Mouse (Mus musculus) ES-E14 (cell line): Measurements from ENCODE around the gene Slc2a9. TPM values are rescaled to one million over a fixed set of nuclear protein-coding genes. Genes with fewer than 3 reads are reported as not detected.
A peak's percentile ranks its signal among the peaks of the same experiment; 100 is the strongest.

Source experiments
- DNase-seq: peaks from one replicate; pipeline ENCODE4 v3.0.0-alpha.2; 2013; ENCODE audit warnings: low read depth, low spot score
- H3K27ac ChIP-seq: 2 replicates; pipeline ENCODE4 v1.5.1; 2012; ENCODE audit warnings: low read depth, mild to moderate bottlenecking, low read length, moderate library complexity, mixed read lengths; ENCODE audit not compliant: poor library complexity, insufficient read depth, severe bottlenecking
- H3K36me3 ChIP-seq: 2 replicates; pipeline ENCODE4 v1.6.1; 2012; ENCODE audit warnings: mild to moderate bottlenecking, low read length, moderate library complexity, mixed read lengths; ENCODE audit not compliant: control insufficient read depth, poor library complexity, insufficient read depth, severe bottlenecking
- H3K4me1 ChIP-seq, 2 experiments: fragments of 150-350 bp in 1 of 2; sonication (generic) in 1 of 2; 2 replicates each; pipeline ENCODE4 v1.6.1; 2012; ENCODE audit warnings: low read length in 2 of 2, mild to moderate bottlenecking in 1 of 2, mixed read lengths in 1 of 2; ENCODE audit not compliant: control insufficient read depth in 2 of 2, insufficient read depth in 2 of 2, poor library complexity in 1 of 2
- H3K4me3 ChIP-seq, 2 experiments: fragments of 150-350 bp in 1 of 2; sonication (generic) in 1 of 2; 2 replicates each; pipeline ENCODE4 v1.5.1; 2012; ENCODE audit warnings: low read length in 2 of 2, low read depth in 1 of 2, mild to moderate bottlenecking in 1 of 2, mixed read lengths in 1 of 2; ENCODE audit not compliant: insufficient read depth in 1 of 2, poor library complexity in 1 of 2, severe bottlenecking in 1 of 2
- H3K9ac ChIP-seq: 2 replicates; pipeline ENCODE4 v1.6.1; 2012; ENCODE audit warnings: low read depth, mild to moderate bottlenecking, low read length, mixed read lengths; ENCODE audit not compliant: poor library complexity, insufficient read depth, severe bottlenecking
- H3K9me3 ChIP-seq: fragments of 150-350 bp; sonication (generic); 2 replicates; pipeline ENCODE4 v1.6.1; 2012; ENCODE audit warnings: low read depth, mild to moderate bottlenecking, low read length; ENCODE audit not compliant: control insufficient read depth, insufficient read depth
- CHD2 ChIP-seq: IDR thresholded peaks from 2 replicates; pipeline ENCODE4 v1.6.1; 2014; ENCODE audit warnings: mild to moderate bottlenecking, low read depth, low read length, inconsistent platforms
- HCFC1 ChIP-seq: IDR thresholded peaks from 2 replicates; pipeline ENCODE4 v1.6.1; 2012; ENCODE audit warnings: low read length, inconsistent platforms, borderline replicate concordance; ENCODE audit not compliant: insufficient read depth
- MAFK ChIP-seq: IDR thresholded peaks from 2 replicates; pipeline ENCODE4 v1.6.1; 2014; ENCODE audit warnings: mild to moderate bottlenecking, low read depth, low read length, inconsistent platforms; ENCODE audit not compliant: insufficient read depth
- ZC3H11A ChIP-seq: IDR thresholded peaks from 2 replicates; pipeline ENCODE4 v1.6.1; 2012; ENCODE audit warnings: low read depth, mild to moderate bottlenecking, inconsistent platforms, low read length, borderline replicate concordance
- ZNF384 ChIP-seq: IDR thresholded peaks from 2 replicates; pipeline ENCODE4 v1.6.1; 2012; ENCODE audit warnings: low read depth, low read length, inconsistent platforms
- in situ Hi-C, 2 experiments: fragments of 600-800 bp; cut with MboI; formaldehyde crosslinking; loops; one replicate each; pipeline ENCODE4 v1.15.1; 2025; ENCODE audit warnings: low sequenced_read_pairs in 2 of 2, inconsistent platforms in 1 of 2; ENCODE audit not compliant: unreplicated experiment in 2 of 2
- total RNA-seq: library from RNA; depleted of rRNA; stranded (reverse); fragments of 300-350 nt; gene quantifications from 2 replicates; pipeline ENCODE4 v1.2.3, GENCODE M21; 2012; rRNA removed

Slc2a9 gene
- total RNA-seq, 1 experiment, result 0.71 TPM

GRCm38 (mm10) chr5:38307255-38308101 is 195.5 kb downstream of the Slc2a9 start:
- H3K4me1 ChIP-seq, result peaks cover 0 to 2% of the 10 kb centered on the region in 2 experiments; a peak in 1 of 4 replicates
- no peak overlapping the region for H3K27ac ChIP-seq
- H3K9ac ChIP-seq, result peak overlapping the region; percentile 46
- TF ChIP-seq ZC3H11A (peak; percentile 90), HCFC1 (no peak), MAFK (no peak), CHD2 (no peak)
- peak overlapping the region; percentile 48 to 72 for H3K4me3 ChIP-seq
- peak; percentile 84 for DNase-seq
- no peaks in the 10 kb centered on the region for H3K9me3 ChIP-seq
- no peaks in the 10 kb centered on the region for H3K36me3 ChIP-seq
- in situ Hi-C loops, result loop anchor here (10.0 to 25.0 kb wide), 3 partner anchors 207 to 455 kb away; no protein-coding TSS in a partner anchor

- H3K4me1 ChIP-seq, result peaks cover 2% of the 10 kb centered on the region in 2 experiments; a peak in 1 of 4 replicates
- H3K4me3 ChIP-seq, result no peak overlapping the region
- no peaks in the 10 kb centered on the region for H3K36me3 ChIP-seq
- DNase-seq, result no peak
- in situ Hi-C loops, result loop anchor here (10.0 to 25.0 kb wide), 3 partner anchors 210 to 457 kb away; no protein-coding TSS in a partner anchor
- no peaks in the 10 kb centered on the region for H3K9me3 ChIP-seq
- H3K27ac ChIP-seq, result no peak overlapping the region
- TF ChIP-seq HCFC1, result no peak
- no peak overlapping the region for H3K9ac ChIP-seq
These were observed 197.7 kb downstream of the Slc2a9 start for GRCm38 (mm10) chr5:38305241-38305640.

GRCm38 (mm10) chr5:38302651-38303050 is 200.3 kb downstream of the Slc2a9 start:
- no peak overlapping the region for H3K27ac ChIP-seq
- no peaks in the 10 kb centered on the region for H3K9me3 ChIP-seq
- H3K4me1 ChIP-seq, result peaks cover 2% of the 10 kb centered on the region in 2 experiments; a peak in 1 of 4 replicates
- no peak overlapping the region for H3K4me3 ChIP-seq
- TF ChIP-seq CHD2, result no peak
- no peak for TF ChIP-seq ZNF384
- TF ChIP-seq MAFK, result no peak
- no peak for TF ChIP-seq ZC3H11A
- TF ChIP-seq HCFC1, result no peak
- no peak for DNase-seq
- no peak overlapping the region for H3K9ac ChIP-seq
- H3K36me3 ChIP-seq, result no peaks in the 10 kb centered on the region
- in situ Hi-C loops, result loop anchor here (10.0 to 25.0 kb wide), 3 partner anchors 212 to 460 kb away; no protein-coding TSS in a partner anchor

- H3K27ac ChIP-seq, result no peak overlapping the region
- H3K9me3 ChIP-seq, result no peaks in the 10 kb centered on the region
- TF ChIP-seq CHD2, result no peak
- no peak for TF ChIP-seq MAFK
- TF ChIP-seq ZNF384, result no peak
- TF ChIP-seq HCFC1, result no peak
- no peak for TF ChIP-seq ZC3H11A
- peaks cover 2% of the 10 kb centered on the region in 2 experiments; a peak in 1 of 4 replicates for H3K4me1 ChIP-seq
- no peak overlapping the region for H3K9ac ChIP-seq
- DNase-seq, result no peak
- H3K4me3 ChIP-seq, result no peak overlapping the region
- no peaks in the 10 kb centered on the region for H3K36me3 ChIP-seq
- in situ Hi-C loops, result loop anchor here (10.0 to 25.0 kb wide), 3 partner anchors 213 to 460 kb away; no protein-coding TSS in a partner anchor
These were observed 201.1 kb downstream of the Slc2a9 start for GRCm38 (mm10) chr5:38301761-38302411.

Other genes with a start within 250 kb of the Slc2a9 start
- 47.7 and 62.5 TPM in 2 replicates for gene Tmem128, start 243.0 kb downstream of the Slc2a9 start, total RNA-seq
- gene Otop1, start 227.2 kb downstream of the Slc2a9 start, total RNA-seq, result 1.2 and 1.5 TPM in 2 replicates
- not detected in 2 replicates for gene Drd5, start 183.8 kb downstream of the Slc2a9 start, total RNA-seq
- 165 and 232 TPM in 2 replicates for gene Wdr1, start 60.1 kb upstream of the Slc2a9 start, total RNA-seq
- gene Zfp518b, start 181.7 kb upstream of the Slc2a9 start, total RNA-seq, result 31.0 and 34.0 TPM in 2 replicates